Mouse (Mus musculus) left cerebral cortex, postnatal 4 days (tissue): ENCODE measurements around the gene Gpr180. TPM values are rescaled to one million over a fixed set of nuclear protein-coding genes. Genes with fewer than 3 reads are reported as not detected.
"Not testable (repeated sequence)": the region's sequence is repeated elsewhere in the genome, so short reads cannot be mapped to it uniquely, and the experiment has no call there.

Experiments
- DNase-seq: peaks from one replicate; pipeline ENCODE4 v3.0.0-alpha.2; 2022
- intact Hi-C: fragments of 180-260 bp; cut with DNase I; formaldehyde crosslinking; loops from one replicate; pipeline ENCODE4 v1.15.1; 2025
- total RNA-seq, 2 experiments: library from RNA; stranded (reverse); gene quantifications; 2 replicates each; pipeline ENCODE4 v1.2.3; 2021

Gene Gpr180
- 10 to 100 TPM; 24.5 to 27.2 TPM for total RNA-seq

- DNase-seq, result peak; percentile 99
- intact Hi-C loops, result loop anchor here (10.0 kb wide), 1 partner anchor 132 kb away; no protein-coding TSS in a partner anchor
Observed at GRCm38 (mm10) chr14:118136744-118137452, at the start of gene Gpr180. Gpr180 (plus strand) TSS chr14:118137158.

- intact Hi-C loops, result no loop called here
- DNase-seq, result no peak
Observed at GRCm38 (mm10) chr14:118088437-118089207, 48.3 kb upstream of the Gpr180 start.

- peak; percentile 95 for DNase-seq
- intact Hi-C loops, result no loop called here
Observed at GRCm38 (mm10) chr14:118089215-118089805, 47.6 kb upstream of the Gpr180 start.

GRCm38 (mm10) chr14:118089806-118090392 lies 47.1 kb upstream of the Gpr180 start:
- intact Hi-C loops, result no loop called here
- no peak for DNase-seq

GRCm38 (mm10) chr14:118098265-118098664 lies 38.7 kb upstream of the Gpr180 start:
- intact Hi-C loops, result no loop called here
- DNase-seq, result no peak

GRCm38 (mm10) chr14:118101227-118101990 lies 35.5 kb upstream of the Gpr180 start:
- DNase-seq, result no peak
- intact Hi-C loops, result no loop called here

GRCm38 (mm10) chr14:118107479-118107878 lies 29.5 kb upstream of the Gpr180 start:
- intact Hi-C loops, DNase-seq: not testable (repeated sequence)

GRCm38 (mm10) chr14:118113116-118113515 lies 23.8 kb upstream of the Gpr180 start:
- no peak for DNase-seq
- intact Hi-C loops, result no loop called here

- intact Hi-C loops, result no loop called here
- no peak for DNase-seq
Observed at GRCm38 (mm10) chr14:118124129-118124528, 12.8 kb upstream of the Gpr180 start.

- no peak for DNase-seq
- intact Hi-C loops, result no loop called here
Observed at GRCm38 (mm10) chr14:118124771-118125170, 12.2 kb upstream of the Gpr180 start.

GRCm38 (mm10) chr14:118126301-118126700 lies 10.7 kb upstream of the Gpr180 start:
- intact Hi-C loops, result no loop called here
- DNase-seq, result no peak

GRCm38 (mm10) chr14:118131472-118131871 lies 5.5 kb upstream of the Gpr180 start:
- DNase-seq, result no peak
- intact Hi-C loops, result loop anchor here (10.0 kb wide), 1 partner anchor 127 kb away; no protein-coding TSS in a partner anchor

GRCm38 (mm10) chr14:118131931-118132641 lies 4.9 kb upstream of the Gpr180 start:
- no peak for DNase-seq
- intact Hi-C loops, result loop anchor here (10.0 kb wide), 1 partner anchor 127 kb away; no protein-coding TSS in a partner anchor

GRCm38 (mm10) chr14:118132642-118132977 lies 4.3 kb upstream of the Gpr180 start, which contains the start of gene Tgds:
Tgds (minus strand) TSS chr14:118132755.
- intact Hi-C loops, result loop anchor here (10.0 kb wide), 1 partner anchor 128 kb away; no protein-coding TSS in a partner anchor
- DNase-seq, result peak; percentile 100

GRCm38 (mm10) chr14:118137487-118137886 lies 529 bp downstream of the Gpr180 start:
- no peak for DNase-seq
- intact Hi-C loops, result loop anchor here (10.0 kb wide), 1 partner anchor 133 kb away; no protein-coding TSS in a partner anchor

GRCm38 (mm10) chr14:118142283-118142682 lies 5.3 kb downstream of the Gpr180 start:
- intact Hi-C loops, result no loop called here
- no peak for DNase-seq

- intact Hi-C loops, result no loop called here
- DNase-seq, result no peak
Observed at GRCm38 (mm10) chr14:118148046-118148445, 11.1 kb downstream of the Gpr180 start.

GRCm38 (mm10) chr14:118148554-118148953 lies 11.6 kb downstream of the Gpr180 start:
- intact Hi-C loops, result no loop called here
- DNase-seq, result no peak
